In genomic region chr2:138257692-138258315, GRCm38 (mm10) we compare ENCODE assay signal across 7 mouse cellular contexts. TPM values are rescaled to one million over a fixed set of nuclear protein-coding genes. Genes with fewer than 3 reads are reported as not detected.
A peak's percentile ranks its signal among the peaks of the same experiment; 100 is the strongest.
DNase-seq lines count a peak whose midpoint lies in the region; ATAC-seq and TF ChIP-seq lines count a peak whose summit lies in the region.

No protein-coding gene starts in this region.

- peak overlapping the region; percentile 73; the same call in 1 of the 2 replicates for H3K9ac ChIP-seq in ES-Bruce4 (ENCODE audit: low read depth, poor library complexity, severe bottlenecking)
- peak overlapping the region; percentile 95 for H3K9ac ChIP-seq in embryonic facial prominence, embryonic 14.5 days (ENCODE audit: low read depth, low read length)
- peak overlapping the region; percentile 93 for H3K9ac ChIP-seq in limb, embryonic 12.5 days (replicated peaks)
- peak overlapping the region; percentile 91; the same call in 1 of the 2 replicates for H3K9ac ChIP-seq in midbrain, embryonic 12.5 days (replicated peaks)

- WGBS in embryonic facial prominence, embryonic 14.5 days = under 1% methylated on average over 9 of the region's 10 CpGs
- 3% methylated on average over 10 of the region's 10 CpGs for WGBS in limb, embryonic 12.5 days
- WGBS in midbrain, embryonic 12.5 days = under 1% methylated on average over 10 of the region's 10 CpGs

- no peaks in the 10 kb centered on the region for H3K27me3 ChIP-seq in ES-Bruce4 (ENCODE audit: control insufficient read depth, insufficient read depth, low read length, poor library complexity, severe bottlenecking)
- no peaks in the 10 kb centered on the region for H3K27me3 ChIP-seq in embryonic facial prominence, embryonic 14.5 days (replicated peaks; ENCODE audit: control insufficient read depth, insufficient read depth, low read length)
- no peaks in the 10 kb centered on the region for H3K27me3 ChIP-seq in limb, embryonic 12.5 days
- no peaks in the 10 kb centered on the region for H3K27me3 ChIP-seq in midbrain, embryonic 12.5 days

- DNase-seq in T-cell, adult 2 months (ENCODE audit: low spot score) = peak; percentile 40
- peak; percentile 95 for DNase-seq in embryonic facial prominence, embryonic 14.5 days (ENCODE audit: low spot score)
- DNase-seq in thymus, postnatal 25 days = peak; percentile 48

- no peaks in the 10 kb centered on the region for H3K9me3 ChIP-seq in ES-Bruce4 (replicated peaks; ENCODE audit: control insufficient read depth, insufficient read depth, low read length, poor library complexity, severe bottlenecking)
- no peaks in the 10 kb centered on the region for H3K9me3 ChIP-seq in embryonic facial prominence, embryonic 14.5 days (ENCODE audit: control insufficient read depth, low read length)
- no peaks in the 10 kb centered on the region for H3K9me3 ChIP-seq in limb, embryonic 12.5 days
- H3K9me3 ChIP-seq in midbrain, embryonic 12.5 days = no peaks in the 10 kb centered on the region

- TF ChIP-seq POLR2A in ES-Bruce4 (IDR thresholded peaks at IDR 0.05; ENCODE audit: insufficient read depth, low read length) = no peak

- no peak overlapping the region for H3K27ac ChIP-seq in ES-Bruce4 (ENCODE audit: insufficient read depth, low read length)
- peak overlapping the region; percentile 94 for H3K27ac ChIP-seq in embryonic facial prominence, embryonic 14.5 days (replicated peaks; ENCODE audit: low read depth, low read length)
- H3K27ac ChIP-seq in limb, embryonic 12.5 days = peak overlapping the region; percentile 96; the same call in 1 of the 2 replicates
- H3K27ac ChIP-seq in midbrain, embryonic 12.5 days (replicated peaks) = peak overlapping the region; percentile 91; the same call in 1 of the 2 replicates

- ATAC-seq in embryonic facial prominence, embryonic 14.5 days (ENCODE audit: low read depth) = no peak; the same call in 1 of the 2 replicates
- peak; percentile 75 to 77 for ATAC-seq in hematopoietic stem cell, adult 5-6 weeks (replicated peaks in 1 of 2; ENCODE audit: insufficient read depth in 1 of 2, low FRiP score in 2 of 2, low TSS enrichment in 1 of 2, low read depth in 1 of 2, poor library complexity in 2 of 2, severe bottlenecking in 2 of 2)
- peak; percentile 24; the same call in 1 of the 2 replicates for ATAC-seq in limb, embryonic 12.5 days (ENCODE audit: insufficient number of reproducible peaks, insufficient read depth, low FRiP score, low TSS enrichment, low read depth)
- ATAC-seq in midbrain, embryonic 12.5 days (ENCODE audit: low FRiP score, low read depth) = peak; percentile 35

- H3K4me3 ChIP-seq in ES-Bruce4 (ENCODE audit: low read depth, low read length) = peak overlapping the region; percentile 55
- H3K4me3 ChIP-seq in embryonic facial prominence, embryonic 14.5 days (ENCODE audit: low read depth, low read length) = peak overlapping the region; percentile 97
- H3K4me3 ChIP-seq in limb, embryonic 12.5 days (replicated peaks) = peak overlapping the region; percentile 91
- H3K4me3 ChIP-seq in midbrain, embryonic 12.5 days = peak overlapping the region; percentile 93

- TF ChIP-seq CTCF in ES-Bruce4 (IDR thresholded peaks at IDR 0.05; ENCODE audit: low read depth, low read length) = no peak

- H3K4me1 ChIP-seq in ES-Bruce4 (ENCODE audit: control insufficient read depth, insufficient read depth, low read length) = no peaks in the 10 kb centered on the region
- peaks cover 14% of the 10 kb centered on the region; the same call in 1 of the 2 replicates for H3K4me1 ChIP-seq in embryonic facial prominence, embryonic 14.5 days (ENCODE audit: control insufficient read depth, insufficient read depth, low read length)
- H3K4me1 ChIP-seq in limb, embryonic 12.5 days (replicated peaks) = peaks cover 20% of the 10 kb centered on the region
- peaks cover 23% of the 10 kb centered on the region for H3K4me1 ChIP-seq in midbrain, embryonic 12.5 days

- TF ChIP-seq EP300 in ES-Bruce4 (IDR thresholded peaks at IDR 0.05; ENCODE audit: insufficient read depth, low read depth, low read length) = no peak

- H3K36me3 ChIP-seq in ES-Bruce4 (ENCODE audit: control insufficient read depth, insufficient read depth, low read length, poor library complexity, severe bottlenecking) = no peaks in the 10 kb centered on the region
- H3K36me3 ChIP-seq in embryonic facial prominence, embryonic 14.5 days (ENCODE audit: control insufficient read depth, insufficient read depth, low read length) = no peaks in the 10 kb centered on the region
- H3K36me3 ChIP-seq in limb, embryonic 12.5 days = no peaks in the 10 kb centered on the region
- H3K36me3 ChIP-seq in midbrain, embryonic 12.5 days = no peaks in the 10 kb centered on the region

- peak overlapping the region; percentile 75 for H3K4me2 ChIP-seq in embryonic facial prominence, embryonic 14.5 days (ENCODE audit: low read depth, low read length)
- peak overlapping the region; percentile 73 for H3K4me2 ChIP-seq in limb, embryonic 12.5 days
- peak overlapping the region; percentile 71 for H3K4me2 ChIP-seq in midbrain, embryonic 12.5 days (replicated peaks)

RNA-seq across cellular contexts. Expression of gene Btbd3, which starts 1.4 kb away (rescaled TPM):
- 12.3 and 13.6 TPM in 2 replicates for polyA plus RNA-seq in ES-Bruce4 (2011; ENCODE audit: insufficient read depth, insufficient read length, low read depth, missing spikeins)
- polyA plus RNA-seq in embryonic facial prominence, embryonic 14.5 days (2014; fragmentation: Nextera tagmentation; extraction: Ambion mirVana) = 28.1 and 29.4 TPM in 2 replicates
- total RNA-seq in hematopoietic stem cell, adult 5-6 weeks (2017) = 6.2 and 7.6 TPM in 2 replicates
- polyA plus RNA-seq in limb, embryonic 12.5 days (2016; fragmentation: Nextera tagmentation; extraction: Ambion mirVana) = 16.2 and 16.7 TPM in 2 replicates
- polyA plus RNA-seq in midbrain, embryonic 12.5 days (2016; fragmentation: Nextera tagmentation; extraction: Ambion mirVana) = 18.8 and 19.5 TPM in 2 replicates

Comparison
In these comparisons a context has a peak if more than half of its experiments do, and no peak if none do; other contexts are left out.
1. DNase-seq: peak in every context shown above with its lines; median percentile 95 in embryonic facial prominence, embryonic 14.5 days; 48 in thymus, postnatal 25 days; 40 in T-cell, adult 2 months.